Mouse (Mus musculus) ovary, adult 10 weeks (tissue): ENCODE data around the gene Igsf1. TPM values are rescaled to one million over a fixed set of nuclear protein-coding genes. Genes with fewer than 3 reads are reported as not detected.

ENCODE experiments used
- polyA plus RNA-seq: library from polyadenylated mRNA; stranded (reverse); fragments of 350-450 nt; fragmentation: Illumina TruSeq; extraction: RNeasy Lipid Tissue Mini Kit (QIAGEN cat#74804); gene quantifications from one replicate; pipeline ENCODE4 v1.2.3, GENCODE M21; 2014

Igsf1 gene
- 0.66 TPM for polyA plus RNA-seq

DNA sequence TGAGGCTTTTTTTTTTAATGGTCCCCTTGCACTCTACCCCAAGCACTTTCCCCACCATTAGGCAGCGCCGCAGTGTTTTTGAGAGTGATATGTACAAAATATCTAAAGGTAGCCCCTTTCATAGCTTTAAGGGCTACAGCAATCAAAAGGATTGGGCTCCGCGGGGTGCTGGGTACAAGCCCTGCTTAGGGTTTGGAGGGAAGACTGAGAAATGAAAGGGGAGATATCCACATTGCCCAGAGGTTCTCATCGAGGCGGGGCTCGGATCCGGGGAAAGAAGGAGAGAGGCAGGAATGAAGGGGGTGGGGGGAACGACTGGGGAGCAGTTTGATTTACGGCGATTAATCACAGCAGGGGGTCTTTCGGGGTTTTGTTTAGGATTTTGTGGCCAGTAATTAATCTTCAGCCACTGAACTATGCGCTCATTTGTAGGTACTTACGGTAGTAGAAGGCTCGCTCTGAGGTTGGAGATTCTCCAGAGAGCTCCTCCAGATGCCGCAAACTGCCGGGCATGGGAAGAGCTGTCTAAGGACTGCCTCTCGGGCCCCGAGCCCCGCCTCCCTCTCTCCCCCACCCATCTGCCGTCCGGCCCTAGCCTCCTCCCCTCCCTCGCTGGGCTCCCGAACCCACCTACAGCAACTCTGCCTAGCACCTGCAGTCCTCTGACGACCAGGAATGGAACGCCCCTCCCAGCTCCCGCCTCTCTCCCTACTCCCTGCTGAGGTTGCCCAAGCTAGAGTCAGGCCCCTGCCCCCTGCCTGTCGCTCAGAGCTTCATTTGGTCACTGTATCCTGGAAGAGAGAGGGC, at the start of gene Igsf1:
Gene Igsf1, minus strand, starts transcription at position 537 of the 807 bp plus-strand sequence.

GRCm38 (mm10) chrX:49734959-49735358, 62.6 kb downstream of the Igsf1 start, which contains the start of gene Olfr1321:
Olfr1321 (minus strand) TSS chrX:49735059.

Other genes with a start within 250 kb of the Igsf1 start
- not detected for gene Olfr1320, start 125.4 kb downstream of the Igsf1 start, polyA plus RNA-seq
- gene Olfr1321, start 62.7 kb downstream of the Igsf1 start, polyA plus RNA-seq, result not detected
- not detected for gene Olfr1322, start 93.7 kb upstream of the Igsf1 start, polyA plus RNA-seq
- gene Olfr1323, start 221.6 kb upstream of the Igsf1 start, polyA plus RNA-seq, result not detected